Mouse (Mus musculus) left cerebral cortex, postnatal 25 days (tissue): ENCODE data around the gene Clec16a. TPM values are rescaled to one million over a fixed set of nuclear protein-coding genes. Genes with fewer than 3 reads are reported as not detected.

Source experiments
- DNase-seq, 2 experiments: peaks; one replicate each; pipeline ENCODE4 v3.0.0; 2022; ENCODE audit warnings: low spot score in 2 of 2, mixed read lengths in 1 of 2
- intact Hi-C: fragments of 180-260 bp; cut with DNase I; formaldehyde crosslinking; loops from one replicate; pipeline ENCODE4 v1.15.1; 2025
- total RNA-seq, 2 experiments: library from RNA; stranded (reverse); gene quantifications; 2 replicates each; pipeline ENCODE4 v1.2.3; 2021

Gene Clec16a
- total RNA-seq, 2 experiments from 2014 or later, result 89.7 to 91.1 TPM

GRCm38 (mm10) chr16:10787548-10788058, 242.5 kb downstream of the Clec16a start:
- intact Hi-C loops, result loop anchor here (2.0 to 5.0 kb wide), 4 partner anchors 59 to 200 kb away; no protein-coding TSS in a partner anchor
- DNase-seq, result no peak

GRCm38 (mm10) chr16:10788271-10788670, 243.1 kb downstream of the Clec16a start, which contains the start of gene Tnp2:
Gene Tnp2 (minus strand): TSS chr16:10788660.
- intact Hi-C loops, result loop anchor here (5.0 kb wide), 3 partner anchors 126 to 201 kb away; no protein-coding TSS in a partner anchor
- no peak for DNase-seq

GRCm38 (mm10) chr16:10788866-10789265, 243.7 kb downstream of the Clec16a start:
- DNase-seq, result no peak
- intact Hi-C loops, result loop anchor here (5.0 kb wide), 3 partner anchors 127 to 202 kb away; no protein-coding TSS in a partner anchor

- intact Hi-C loops, result no loop called here
- DNase-seq, result no peak
Measured at GRCm38 (mm10) chr16:10790702-10791101, 245.6 kb downstream of the Clec16a start, which contains the start of gene Prm3. Gene Prm3 (minus strand): TSS chr16:10790914.

Other genes starting within 250 kb of the Clec16a start
- 10 to 100 TPM; 13.8 to 14.5 TPM for gene Emp2, start 231.4 kb upstream of the Clec16a start, total RNA-seq
- 1 to 10 TPM; 6.5 to 8.6 TPM for gene Tekt5, start 149.8 kb upstream of the Clec16a start, total RNA-seq
- gene Nubp1, start 133.4 kb upstream of the Clec16a start, total RNA-seq, result 10 to 100 TPM; 16.4 to 21.1 TPM
- gene Tvp23a, start 98.0 kb upstream of the Clec16a start, total RNA-seq, result 10 to 100 TPM; 31.7 to 32.9 TPM
- under 1 TPM; 0.07 to 0.23 TPM for gene Ciita, start 65.3 kb upstream of the Clec16a start, total RNA-seq
- 10 to 100 TPM; 59.5 to 64.8 TPM for gene Dexi, start 2.3 kb upstream of the Clec16a start, total RNA-seq
- under 1 TPM; 0.80 to 0.82 TPM for gene Socs1, start 240.2 kb downstream of the Clec16a start, total RNA-seq
- not detected for gene Tnp2, start 243.3 kb downstream of the Clec16a start, total RNA-seq
- not detected for gene Prm3, start 245.6 kb downstream of the Clec16a start, total RNA-seq